Mouse (Mus musculus): ENCODE measurements around the gene Gucy2d. TPM values are rescaled to one million over a fixed set of nuclear protein-coding genes. Genes with fewer than 3 reads are reported as not detected.

Gene Gucy2d
- polyA plus RNA-seq (2017; shearing (Covaris generic)), result 0.11 TPM

GRCm38 (mm10) chr7:98439956-98440466 lies at the start of gene Gucy2d:
TSS of gene Gucy2d (plus strand) at chr7:98440416.

DNA sequence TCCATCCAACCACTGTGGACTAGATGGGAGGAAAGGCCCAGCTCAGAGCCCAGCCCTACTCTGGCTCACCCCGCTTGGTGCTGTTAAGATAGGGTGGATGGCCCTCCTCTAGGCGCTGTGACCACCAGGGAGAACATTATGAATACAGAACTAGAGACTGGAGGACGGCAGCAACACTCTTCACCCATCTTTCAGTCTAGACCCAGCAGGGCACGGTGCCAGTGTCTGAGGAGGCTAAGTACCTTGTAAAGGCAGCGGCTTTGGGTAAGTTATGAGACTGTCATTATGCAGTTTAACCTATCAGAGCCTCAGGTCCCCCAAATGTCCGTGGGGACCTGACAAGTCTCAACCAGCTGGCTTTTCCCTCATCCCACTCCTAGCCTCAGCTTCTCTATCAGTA lies 48.9 kb downstream of the Gucy2d start, which contains the start of gene Lrrc32:
Lrrc32 (plus strand) TSS at position 153 of the 400 bp plus-strand sequence.

Other genes starting within 250 kb of the Gucy2d start
- not detected for gene B3gnt6, start 240.9 kb upstream of the Gucy2d start, polyA plus RNA-seq (2017; shearing (Covaris generic))
- gene Acer3, start 119.2 kb upstream of the Gucy2d start, polyA plus RNA-seq (2017; shearing (Covaris generic)), result 9.2 TPM
- gene Tsku, start 79.1 kb upstream of the Gucy2d start, polyA plus RNA-seq (2017; shearing (Covaris generic)), result not detected
- gene Lrrc32, start 48.9 kb downstream of the Gucy2d start, polyA plus RNA-seq (2017; shearing (Covaris generic)), result 0.52 TPM
- gene Emsy, start 216.4 kb downstream of the Gucy2d start, polyA plus RNA-seq (2017; shearing (Covaris generic)), result 84.8 TPM